Mouse (Mus musculus) testis, adult 2 months (tissue): Measurements from ENCODE around the gene Ass1.

Source experiments
- CTCF ChIP-seq: fragments of 200-500 bp; IDR thresholded peaks from 2 replicates; pipeline ENCODE4 v1.5.1; 2012; ENCODE audit warnings: low read depth, mild to moderate bottlenecking, inconsistent platforms, low read length, moderate library complexity; ENCODE audit not compliant: control insufficient read depth, insufficient read depth, insufficient replicate concordance
- POLR2A ChIP-seq: fragments of 200-500 bp; IDR thresholded peaks from 2 replicates; pipeline ENCODE4 v1.6.1; 2012; ENCODE audit warnings: low read depth, mild to moderate bottlenecking, inconsistent platforms, low read length, moderate library complexity; ENCODE audit not compliant: control insufficient read depth

GRCm38 (mm10) chr2:31551971-31552370 lies 82.0 kb downstream of the Ass1 start:
- TF ChIP-seq CTCF: no peak
- no peak; the same call in 1 of the 2 replicates for TF ChIP-seq POLR2A
